Mouse (Mus musculus) kidney, adult 2 months (tissue): Measurements from ENCODE around the gene Dnmt1. TPM values are rescaled to one million over a fixed set of nuclear protein-coding genes. Genes with fewer than 3 reads are reported as not detected.

Experiments
- DNase-seq: peaks from one replicate; pipeline ENCODE4 v3.0.0; 2021
- H3K27ac ChIP-seq: fragments of 200-500 bp; 2 replicates; pipeline ENCODE4 v1.5.1; 2012; ENCODE audit warnings: low read depth, low read length, control low read depth, inconsistent platforms; ENCODE audit not compliant: insufficient read depth
- H3K27me3 ChIP-seq: fragments of 200-500 bp; replicated peaks from 2 replicates; pipeline ENCODE4 v1.6.1; 2012; ENCODE audit warnings: mild to moderate bottlenecking, moderate library complexity, low read length, inconsistent platforms; ENCODE audit not compliant: control insufficient read depth, insufficient read depth
- H3K36me3 ChIP-seq: fragments of 200-500 bp; 2 replicates; pipeline ENCODE4 v1.6.1; 2012; ENCODE audit warnings: mild to moderate bottlenecking, moderate library complexity, low read length, inconsistent platforms; ENCODE audit not compliant: control insufficient read depth, insufficient read depth
- H3K4me1 ChIP-seq: fragments of 200-500 bp; 2 replicates; pipeline ENCODE4 v1.6.1; 2011; ENCODE audit warnings: low read length; ENCODE audit not compliant: control insufficient read depth, insufficient read depth
- H3K4me3 ChIP-seq: fragments of 200-500 bp; 2 replicates; pipeline ENCODE4 v1.5.1; 2011; ENCODE audit warnings: mild to moderate bottlenecking, low read depth, low read length, control low read depth; ENCODE audit not compliant: insufficient read depth
- CTCF ChIP-seq: fragments of 200-500 bp; conservative IDR thresholded peaks from 2 replicates; pipeline ENCODE4 v1.5.1; 2011; ENCODE audit warnings: low read depth, mild to moderate bottlenecking, control low read depth, low read length, moderate library complexity, mixed read lengths; ENCODE audit not compliant: insufficient read depth, insufficient read length
- POLR2A ChIP-seq: fragments of 200-500 bp; IDR thresholded peaks from one replicate; pipeline ENCODE4 v1.6.1; 2011; ENCODE audit warnings: low read depth, low read length, control low read depth
- WGBS: fragments of 180-500 bp; shearing (Covaris S2); methylation state at CpG from one replicate; pipeline ENCODE4 v1.1.7; 2018; 5-methylcytosine and 5-hydroxymethylcytosine counted together
- polyA plus RNA-seq: library from polyadenylated mRNA; depleted of rRNA; stranded (reverse); fragments of >200 nt; gene quantifications from 2 replicates; pipeline ENCODE4 v1.2.3, GENCODE M21; 2012

Dnmt1 gene
- polyA plus RNA-seq, 1 experiment: 12.5 TPM

- Histone ChIP-seq H3K27ac (no peak overlapping the region), H3K4me1 (no peaks in the 10 kb centered on the region), H3K27me3 (no peaks in the 10 kb centered on the region), H3K4me3 (no peak overlapping the region), H3K36me3 (no peaks in the 10 kb centered on the region)
- DNase-seq: no peak
- 92% methylated on average over 9 of the region's 9 CpGs for WGBS
- no peak for TF ChIP-seq POLR2A
- no peak for TF ChIP-seq CTCF
Measured at GRCm38 (mm10) chr9:20909948-20910347, 49.7 kb downstream of the Dnmt1 start.

- DNase-seq: no peak
- Histone ChIP-seq H3K36me3 (no peaks in the 10 kb centered on the region), H3K27ac (no peak overlapping the region), H3K4me1 (peaks cover 5% of the 10 kb centered on the region; the same call in 1 of the 2 replicates), H3K27me3 (no peaks in the 10 kb centered on the region), H3K4me3 (no peak overlapping the region)
- 37% methylated on average over 6 of the region's 6 CpGs for WGBS
- no peak for TF ChIP-seq CTCF
- no peak for TF ChIP-seq POLR2A
Measured at GRCm38 (mm10) chr9:20902174-20902491, 57.6 kb downstream of the Dnmt1 start.

GRCm38 (mm10) chr9:20901466-20902173 lies 58.1 kb downstream of the Dnmt1 start:
- no peak overlapping the region for H3K4me3 ChIP-seq
- no peaks in the 10 kb centered on the region for H3K27me3 ChIP-seq
- H3K36me3 ChIP-seq: no peaks in the 10 kb centered on the region
- H3K4me1 ChIP-seq: peaks cover 6% of the 10 kb centered on the region; the same call in 1 of the 2 replicates
- peak; percentile 73 for DNase-seq
- no peak for TF ChIP-seq POLR2A
- TF ChIP-seq CTCF: peak; percentile 73
- H3K27ac ChIP-seq: no peak overlapping the region
- 13% methylated on average over 13 of the region's 13 CpGs for WGBS

GRCm38 (mm10) chr9:20898511-20899073 lies 61.1 kb downstream of the Dnmt1 start, which contains the start of gene Eif3g:
Gene Eif3g (minus strand): TSS chr9:20898623.
- 3% methylated on average over 34 of the region's 34 CpGs for WGBS
- peak within 1 kb of the TSS; percentile 96 for H3K4me3 ChIP-seq
- peak; percentile 89 for DNase-seq
- no peak within 1 kb of the TSS for H3K27ac ChIP-seq
- peaks cover 6% of the 10 kb centered on the region; the same call in 1 of the 2 replicates for H3K4me1 ChIP-seq
- H3K27me3 ChIP-seq: no peaks in the 10 kb centered on the region
- no peaks in the 10 kb centered on the region; the same call in 1 of the 2 replicates for H3K36me3 ChIP-seq
- TF ChIP-seq POLR2A (peak; percentile 43), CTCF (peak; percentile 88)

GRCm38 (mm10) chr9:20897736-20898510 lies 61.8 kb downstream of the Dnmt1 start:
- no peak for DNase-seq
- Histone ChIP-seq H3K4me1 (peaks cover 6% of the 10 kb centered on the region; the same call in 1 of the 2 replicates), H3K27ac (no peak overlapping the region), H3K27me3 (no peaks in the 10 kb centered on the region), H3K36me3 (no peaks in the 10 kb centered on the region; the same call in 1 of the 2 replicates), H3K4me3 (peak overlapping the region; percentile 96)
- 3% methylated on average over 39 of the region's 39 CpGs for WGBS
- TF ChIP-seq CTCF (no peak), POLR2A (no peak)

- 87% methylated on average over 9 of the region's 9 CpGs for WGBS
- TF ChIP-seq POLR2A (no peak), CTCF (no peak)
- H3K36me3 ChIP-seq: peaks cover 4% of the 10 kb centered on the region
Measured at GRCm38 (mm10) chr9:20895382-20895781, 64.3 kb downstream of the Dnmt1 start.

GRCm38 (mm10) chr9:20894629-20895028 lies 65.1 kb downstream of the Dnmt1 start:
- Histone ChIP-seq H3K4me1 (peaks cover 6% of the 10 kb centered on the region; the same call in 1 of the 2 replicates), H3K4me3 (no peak overlapping the region), H3K27me3 (no peaks in the 10 kb centered on the region), H3K27ac (no peak overlapping the region), H3K36me3 (peaks cover 4% of the 10 kb centered on the region)
- no peak for TF ChIP-seq CTCF
- DNase-seq: no peak
- 84% methylated on average over 15 of the region's 15 CpGs for WGBS

More at GRCm38 (mm10) chr9:20895382-20895781, 64.3 kb downstream of the Dnmt1 start:
- no peak for DNase-seq
- Histone ChIP-seq H3K27me3 (no peaks in the 10 kb centered on the region), H3K27ac (no peak overlapping the region), H3K4me3 (no peak overlapping the region), H3K4me1 (peaks cover 6% of the 10 kb centered on the region; the same call in 1 of the 2 replicates)
